Mouse (Mus musculus): Measurements from ENCODE around the gene Prtn3.

DNA sequence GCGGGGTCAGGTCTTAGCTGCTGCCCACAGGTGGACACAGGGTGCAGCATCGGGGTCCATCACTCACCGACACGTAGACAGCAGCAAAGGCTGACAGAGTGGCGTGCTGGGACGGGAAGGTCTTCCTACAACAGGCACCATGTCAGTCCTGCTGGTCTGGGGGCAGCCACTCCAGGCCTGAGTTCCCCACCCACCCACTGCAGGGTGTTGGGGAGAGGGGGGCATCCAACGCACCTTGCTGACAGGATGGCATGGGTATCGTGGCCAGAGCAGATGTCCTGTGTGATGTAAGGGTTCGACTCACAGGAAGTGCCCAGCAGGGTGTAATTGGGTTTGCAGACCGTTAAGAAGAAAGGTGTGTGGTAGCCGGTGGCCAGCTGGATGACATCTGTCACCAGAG lies 7.7 kb upstream of the Prtn3 start:
- TF ChIP-seq POLR2A (IDR thresholded peaks at IDR 0.05; ENCODE audit: low read depth, low read length) (no peak), CTCF (IDR thresholded peaks at IDR 0.05; ENCODE audit: borderline replicate concordance, insufficient read depth, low read length) (no peak)

All from embryonic fibroblast, embryonic 13.5 days (primary cell).